Mouse (Mus musculus): Measurements from ENCODE around the gene Rps6ka2. TPM values are rescaled to one million over a fixed set of nuclear protein-coding genes. Genes with fewer than 3 reads are reported as not detected.
A peak's percentile ranks its signal among the peaks of the same experiment; 100 is the strongest.

The Rps6ka2 gene
- total and polyA plus RNA-seq, 2 experiments from 2014 or later: 13.6 to 37.4 TPM

- no peaks in the 10 kb centered on the region for H3K36me3 ChIP-seq (replicated peaks; ENCODE audit: control insufficient read depth, insufficient read depth, low read length)
- H3K4me3 ChIP-seq (ENCODE audit: low read depth, low read length): no peak overlapping the region
- H3K27me3 ChIP-seq (ENCODE audit: control insufficient read depth, insufficient read depth, low read length): no peaks in the 10 kb centered on the region
- H3K9ac ChIP-seq (replicated peaks; ENCODE audit: low read depth, low read length): no peak overlapping the region
- peaks cover 23% of the 10 kb centered on the region for H3K4me1 ChIP-seq (ENCODE audit: control insufficient read depth, insufficient read depth)
- TF ChIP-seq EP300 (IDR thresholded peaks at IDR 0.05; ENCODE audit: low read depth) (no peak), CTCF (IDR thresholded peaks at IDR 0.05; ENCODE audit: low read depth) (no peak)
- ATAC-seq (ENCODE audit: insufficient read depth, low read depth): peak; percentile 54
- 0 out of 2 replicates have a peak overlapping the region, but pooled peaks have one; percentile 22 for H3K27ac ChIP-seq (ENCODE audit: low read depth)
- no peak overlapping the region for H3K4me2 ChIP-seq (ENCODE audit: low read depth, low read length)
- H3K9me3 ChIP-seq (replicated peaks; ENCODE audit: control insufficient read depth, low read length): no peaks in the 10 kb centered on the region
- DNase-seq (ENCODE audit: low spot score): peak; percentile 71
- WGBS: 9% methylated on average over 11 of the region's 11 CpGs
Observed at GRCm38 (mm10) chr17:7219044-7219718, 49.3 kb downstream of the Rps6ka2 start.

- TF ChIP-seq EP300 (IDR thresholded peaks at IDR 0.05; ENCODE audit: low read depth) (no peak), CTCF (IDR thresholded peaks at IDR 0.05; ENCODE audit: low read depth) (no peak)
- H3K4me2 ChIP-seq (ENCODE audit: low read depth, low read length): no peak overlapping the region
- DNase-seq (ENCODE audit: low spot score) (no peak), ATAC-seq (ENCODE audit: insufficient read depth, low read depth) (no peak)
- H3K4me1 ChIP-seq (ENCODE audit: control insufficient read depth, insufficient read depth): peaks cover 24% of the 10 kb centered on the region
- H3K27me3 ChIP-seq (ENCODE audit: control insufficient read depth, insufficient read depth, low read length): no peaks in the 10 kb centered on the region
- H3K27ac ChIP-seq (ENCODE audit: low read depth): no peak overlapping the region
- no peak overlapping the region for H3K4me3 ChIP-seq (ENCODE audit: low read depth, low read length)
- H3K9ac ChIP-seq (replicated peaks; ENCODE audit: low read depth, low read length): no peak overlapping the region
- H3K9me3 ChIP-seq (replicated peaks; ENCODE audit: control insufficient read depth, low read length): no peaks in the 10 kb centered on the region
- H3K36me3 ChIP-seq (replicated peaks; ENCODE audit: control insufficient read depth, insufficient read depth, low read length): no peaks in the 10 kb centered on the region
- WGBS: 87% methylated on average over 4 of the region's 4 CpGs
Observed at GRCm38 (mm10) chr17:7221310-7221709, 51.4 kb downstream of the Rps6ka2 start.

DNA sequence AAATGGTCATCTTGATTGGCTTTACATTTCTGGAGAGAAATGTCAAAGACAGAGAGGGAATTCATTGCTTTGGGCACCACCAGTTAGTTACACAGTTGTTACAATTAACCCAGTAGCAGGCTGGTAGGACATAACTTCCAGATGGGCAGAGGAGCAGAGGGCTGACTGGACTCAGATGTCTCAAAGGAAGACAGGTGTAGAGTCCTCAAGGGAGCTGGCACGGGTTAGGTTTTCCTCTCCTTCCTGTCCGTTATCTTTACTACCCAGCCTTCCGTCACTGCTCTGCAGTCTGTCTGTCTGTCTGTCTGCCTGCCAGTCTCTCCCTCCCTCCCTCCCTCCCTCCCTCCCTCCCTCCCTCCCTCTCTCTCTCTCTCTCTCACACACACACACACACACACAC, 52.3 kb downstream of the Rps6ka2 start:
- Histone ChIP-seq H3K4me1 (ENCODE audit: control insufficient read depth, insufficient read depth) (peaks cover 33% of the 10 kb centered on the region), H3K4me3 (ENCODE audit: low read depth, low read length) (no peak overlapping the region), H3K27ac (ENCODE audit: low read depth) (no peak overlapping the region), H3K9ac (replicated peaks; ENCODE audit: low read depth, low read length) (no peak overlapping the region), H3K27me3 (ENCODE audit: control insufficient read depth, insufficient read depth, low read length) (no peaks in the 10 kb centered on the region), H3K9me3 (replicated peaks; ENCODE audit: control insufficient read depth, low read length) (no peaks in the 10 kb centered on the region), H3K36me3 (replicated peaks; ENCODE audit: control insufficient read depth, insufficient read depth, low read length) (no peaks in the 10 kb centered on the region), H3K4me2 (ENCODE audit: low read depth, low read length) (no peak overlapping the region)
- 45% methylated on average over 3 of the region's 3 CpGs for WGBS
- DNase-seq (ENCODE audit: low spot score): no peak
- no peak for ATAC-seq (ENCODE audit: insufficient read depth, low read depth)
- no peak for TF ChIP-seq CTCF (IDR thresholded peaks at IDR 0.05; ENCODE audit: low read depth)
- no peak for TF ChIP-seq EP300 (IDR thresholded peaks at IDR 0.05; ENCODE audit: low read depth)

GRCm38 (mm10) chr17:7228545-7228944, 58.6 kb downstream of the Rps6ka2 start:
- TF ChIP-seq CTCF (IDR thresholded peaks at IDR 0.05; ENCODE audit: low read depth) (no peak), EP300 (IDR thresholded peaks at IDR 0.05; ENCODE audit: low read depth) (no peak)
- no peak for DNase-seq (ENCODE audit: low spot score)

GRCm38 (mm10) chr17:7231312-7231711, 61.4 kb downstream of the Rps6ka2 start:
- Histone ChIP-seq H3K27ac (ENCODE audit: low read depth) (no peak overlapping the region), H3K4me1 (ENCODE audit: control insufficient read depth, insufficient read depth) (0 out of 2 replicates have a peak, but pooled peaks cover 13% of the 10 kb centered on the region), H3K4me2 (ENCODE audit: low read depth, low read length) (no peak overlapping the region), H3K9me3 (replicated peaks; ENCODE audit: control insufficient read depth, low read length) (no peaks in the 10 kb centered on the region), H3K4me3 (ENCODE audit: low read depth, low read length) (no peak overlapping the region), H3K27me3 (ENCODE audit: control insufficient read depth, insufficient read depth, low read length) (no peaks in the 10 kb centered on the region), H3K36me3 (replicated peaks; ENCODE audit: control insufficient read depth, insufficient read depth, low read length) (no peaks in the 10 kb centered on the region; the same call in 1 of the 2 replicates), H3K9ac (replicated peaks; ENCODE audit: low read depth, low read length) (no peak overlapping the region)
- no peak for ATAC-seq (ENCODE audit: insufficient read depth, low read depth)
- DNase-seq (ENCODE audit: low spot score): no peak
- WGBS: 89% methylated on average over 4 of the region's 4 CpGs
- TF ChIP-seq EP300 (IDR thresholded peaks at IDR 0.05; ENCODE audit: low read depth) (no peak), CTCF (IDR thresholded peaks at IDR 0.05; ENCODE audit: low read depth) (no peak)

More at GRCm38 (mm10) chr17:7228545-7228944, 58.6 kb downstream of the Rps6ka2 start:
- ATAC-seq (ENCODE audit: insufficient read depth, low read depth): no peak
- H3K9me3 ChIP-seq (replicated peaks; ENCODE audit: control insufficient read depth, low read length): no peaks in the 10 kb centered on the region
- 87% methylated on average over 9 of the region's 9 CpGs for WGBS
- H3K4me1 ChIP-seq (ENCODE audit: control insufficient read depth, insufficient read depth): 0 out of 2 replicates have a peak, but pooled peaks cover 14% of the 10 kb centered on the region
- no peaks in the 10 kb centered on the region for H3K36me3 ChIP-seq (replicated peaks; ENCODE audit: control insufficient read depth, insufficient read depth, low read length)
- H3K9ac ChIP-seq (replicated peaks; ENCODE audit: low read depth, low read length): no peak overlapping the region
- no peak overlapping the region for H3K27ac ChIP-seq (ENCODE audit: low read depth)
- no peaks in the 10 kb centered on the region for H3K27me3 ChIP-seq (ENCODE audit: control insufficient read depth, insufficient read depth, low read length)
- H3K4me3 ChIP-seq (ENCODE audit: low read depth, low read length): no peak overlapping the region
- no peak overlapping the region for H3K4me2 ChIP-seq (ENCODE audit: low read depth, low read length)

Measured in heart, postnatal 0 days (tissue).